Mouse (Mus musculus) gastrocnemius, adult 18-20 months (tissue): Measurements from ENCODE around the gene Il17rb. TPM values are rescaled to one million over a fixed set of nuclear protein-coding genes. Genes with fewer than 3 reads are reported as not detected.
A peak's percentile ranks its signal among the peaks of the same experiment; 100 is the strongest.

Experiments used
- DNase-seq: peaks from one replicate; pipeline ENCODE4 v3.0.0; 2021; ENCODE audit warnings: low spot score
- total RNA-seq, 2 experiments: library from RNA; stranded (reverse); gene quantifications; 2 replicates each; pipeline ENCODE4 v1.2.3; 2021

The Il17rb gene
- total RNA-seq, 2 experiments from 2014 or later: 0.09 TPM; not detected in 1

- no peak for DNase-seq
Measured at GRCm38 (mm10) chr14:30017794-30018462, 9.2 kb upstream of the Il17rb start.

- DNase-seq: no peak
Measured at GRCm38 (mm10) chr14:30016666-30017065, 8.0 kb upstream of the Il17rb start.

DNA sequence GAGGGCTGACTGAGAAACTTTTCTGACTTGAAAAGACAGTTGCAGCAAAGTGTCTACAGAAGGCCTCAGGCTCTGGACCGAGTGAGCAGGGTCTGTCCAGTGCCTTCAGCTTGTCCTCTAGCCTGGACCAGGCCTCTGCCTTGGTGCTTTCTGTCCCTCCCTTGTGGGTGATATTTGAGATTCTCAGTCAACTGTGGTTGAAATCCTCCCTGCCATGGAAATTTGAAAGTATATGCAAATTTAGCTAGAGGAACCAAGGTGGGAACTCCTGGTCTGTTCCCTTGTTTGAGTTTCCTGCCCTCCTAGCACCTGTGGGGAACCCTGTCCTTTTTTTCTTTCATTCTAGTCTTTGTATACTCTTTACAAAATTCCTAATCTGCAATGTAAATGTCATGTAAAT lies 6.3 kb upstream of the Il17rb start:
- no peak for DNase-seq

DNA sequence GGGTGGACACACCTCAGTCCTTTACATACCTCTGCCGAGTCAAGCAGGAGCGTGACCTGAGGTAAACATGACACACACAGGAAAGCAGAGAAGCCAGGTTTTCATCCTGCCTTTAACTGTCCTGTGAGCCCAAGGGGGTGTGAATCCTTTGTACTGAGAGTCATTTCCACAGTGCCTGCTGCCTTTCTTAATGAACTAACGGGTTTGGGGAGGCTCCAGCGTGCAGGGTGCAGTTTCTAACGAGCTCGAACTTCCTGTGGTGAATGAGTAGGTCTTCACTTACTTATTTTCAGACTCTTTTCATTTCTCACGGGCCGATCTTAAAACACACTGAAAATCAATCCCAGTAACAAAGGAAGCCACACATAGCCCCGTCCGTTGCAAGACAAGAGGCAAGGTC lies 5.8 kb upstream of the Il17rb start:
- no peak for DNase-seq

DNA sequence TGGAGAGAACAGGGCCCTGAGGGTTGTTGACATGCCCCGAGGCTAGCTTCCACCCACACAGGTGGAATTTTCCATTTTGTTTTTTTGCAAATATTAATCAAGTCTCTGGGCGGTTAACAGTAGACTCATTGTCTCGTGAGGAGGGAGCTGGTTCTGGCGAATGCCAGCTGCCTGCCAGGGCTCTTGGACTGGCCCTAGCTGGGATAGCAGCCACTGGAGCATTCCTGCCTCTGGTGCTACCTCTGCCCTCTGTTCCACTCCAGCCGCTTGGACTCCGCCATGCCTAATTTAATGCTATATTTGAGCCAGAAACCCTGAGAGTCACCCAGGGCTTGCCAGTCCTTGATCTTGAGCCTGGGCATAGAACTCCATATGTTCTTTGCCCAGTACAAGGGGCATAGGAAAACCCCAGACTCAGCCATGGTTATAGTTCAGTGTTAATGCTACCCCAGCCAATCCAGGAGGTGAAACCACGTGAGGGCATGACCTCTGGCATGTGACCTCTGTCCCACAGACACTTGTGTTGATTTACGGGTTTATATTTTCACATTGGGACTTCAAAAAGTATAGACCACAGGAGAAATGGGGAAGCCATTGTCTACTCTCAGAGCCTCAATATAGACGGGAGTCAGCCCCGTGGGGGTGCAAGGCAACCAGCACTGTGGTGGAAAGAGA lies 3.3 kb upstream of the Il17rb start:
- no peak for DNase-seq

- DNase-seq: peak; percentile 24
Measured at GRCm38 (mm10) chr14:30009864-30010560, 1.3 kb upstream of the Il17rb start.

DNA sequence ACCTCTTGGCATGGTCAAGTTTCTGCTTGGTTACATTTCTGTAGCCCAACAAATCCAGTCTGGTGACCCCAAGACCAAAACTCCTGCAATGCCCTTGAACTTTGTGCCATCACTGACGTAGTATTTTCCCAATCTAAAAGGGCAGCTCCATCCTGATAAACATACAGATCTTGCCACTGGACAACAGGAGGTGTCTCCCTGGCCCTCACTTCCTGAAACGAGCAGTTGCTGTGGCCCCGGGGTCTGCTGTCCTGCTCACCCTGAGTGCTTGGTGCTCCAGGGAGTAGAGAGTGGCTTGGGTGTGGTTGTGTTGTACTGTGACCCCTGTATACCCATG lies 9.3 kb downstream of the Il17rb start:
- DNase-seq: no peak

- no peak for DNase-seq
Measured at GRCm38 (mm10) chr14:29998747-29999474, 9.8 kb downstream of the Il17rb start.

- DNase-seq: no peak
Measured at GRCm38 (mm10) chr14:29997345-29997744, 11.4 kb downstream of the Il17rb start.

- no peak for DNase-seq
Measured at GRCm38 (mm10) chr14:29996000-29996751, 12.5 kb downstream of the Il17rb start.

DNA sequence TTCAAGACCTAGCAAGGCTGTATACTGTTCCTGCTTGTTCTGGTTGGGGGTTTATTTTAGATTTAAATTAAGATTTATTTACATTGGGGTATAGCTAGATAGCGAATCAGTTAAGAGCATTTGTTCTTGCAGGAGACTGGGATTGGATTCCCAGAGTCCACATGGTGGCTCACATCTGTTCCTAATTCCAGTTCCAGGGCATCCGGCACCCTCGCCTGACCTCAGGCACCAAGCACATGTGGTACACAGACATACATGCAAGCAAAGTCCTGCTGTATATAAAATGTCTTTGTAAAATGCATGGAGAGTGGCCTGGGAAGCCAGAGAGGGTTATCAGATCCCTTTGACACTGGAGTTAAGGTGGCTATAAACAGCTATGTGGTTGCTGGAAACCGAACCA lies 13.7 kb downstream of the Il17rb start:
- no peak for DNase-seq

- no peak for DNase-seq
Measured at GRCm38 (mm10) chr14:29988337-29988736, 20.4 kb downstream of the Il17rb start.

DNA sequence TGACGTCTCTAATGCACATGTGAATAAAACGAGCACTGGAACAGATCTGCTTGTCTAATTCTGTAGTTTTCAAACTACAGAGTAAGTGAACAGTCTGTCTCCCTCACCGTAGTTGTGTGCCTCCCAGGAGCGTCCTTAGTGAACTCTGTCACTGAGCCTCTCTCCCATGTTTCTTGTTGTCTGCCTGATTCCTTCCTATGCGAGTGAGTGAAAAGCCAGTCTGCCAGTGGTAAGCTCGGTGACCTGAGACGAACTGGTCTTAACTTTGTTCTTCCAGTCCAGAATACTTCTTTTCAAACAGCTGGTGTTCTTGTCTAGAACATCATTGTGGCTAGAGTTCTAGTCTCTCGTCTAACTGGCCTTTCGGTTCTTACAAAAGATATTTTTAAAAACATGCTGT lies 21.0 kb downstream of the Il17rb start:
- DNase-seq: no peak

DNA sequence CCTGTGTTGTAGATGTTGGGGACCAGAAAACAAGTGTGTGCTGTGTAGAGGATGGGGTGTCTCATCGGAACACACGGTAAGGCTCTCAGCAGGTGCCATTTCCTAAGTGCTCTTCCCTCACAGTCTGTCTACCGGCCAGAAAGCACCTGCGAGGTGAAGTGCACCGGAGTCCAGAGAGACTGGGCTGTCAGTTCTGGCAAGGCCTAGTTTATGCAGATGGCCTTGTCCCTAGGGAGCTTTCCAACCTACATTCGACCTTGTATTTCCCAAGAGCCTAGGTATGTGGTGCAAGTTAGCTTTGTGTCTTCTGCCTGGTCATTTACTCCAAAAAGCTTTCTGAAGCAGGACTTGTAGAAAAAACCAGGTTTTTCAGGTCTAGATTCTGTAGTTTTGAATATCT lies 21.4 kb downstream of the Il17rb start:
- DNase-seq: no peak

DNA sequence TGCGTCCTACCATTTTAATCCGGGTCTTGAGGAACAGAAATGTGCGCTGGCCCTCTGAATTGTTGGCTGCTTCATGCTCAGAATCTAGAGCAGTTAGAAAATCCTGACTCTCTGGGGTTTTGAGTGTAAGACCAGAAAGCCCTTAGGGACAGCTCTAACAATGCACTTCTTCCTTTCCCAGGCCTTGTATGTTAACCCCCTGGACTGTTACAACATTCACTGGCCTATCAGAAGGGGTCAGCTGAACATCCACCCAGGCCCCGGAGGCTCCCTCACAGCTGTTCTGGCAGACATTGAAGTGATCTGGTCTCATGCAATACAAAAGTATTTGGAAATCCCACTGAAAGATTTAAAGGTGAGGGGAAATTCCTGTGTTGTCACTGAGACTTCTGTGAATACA lies 22.6 kb downstream of the Il17rb start:
- no peak for DNase-seq

GRCm38 (mm10) chr14:29980447-29981205 lies 28.1 kb downstream of the Il17rb start:
- DNase-seq: no peak

DNA sequence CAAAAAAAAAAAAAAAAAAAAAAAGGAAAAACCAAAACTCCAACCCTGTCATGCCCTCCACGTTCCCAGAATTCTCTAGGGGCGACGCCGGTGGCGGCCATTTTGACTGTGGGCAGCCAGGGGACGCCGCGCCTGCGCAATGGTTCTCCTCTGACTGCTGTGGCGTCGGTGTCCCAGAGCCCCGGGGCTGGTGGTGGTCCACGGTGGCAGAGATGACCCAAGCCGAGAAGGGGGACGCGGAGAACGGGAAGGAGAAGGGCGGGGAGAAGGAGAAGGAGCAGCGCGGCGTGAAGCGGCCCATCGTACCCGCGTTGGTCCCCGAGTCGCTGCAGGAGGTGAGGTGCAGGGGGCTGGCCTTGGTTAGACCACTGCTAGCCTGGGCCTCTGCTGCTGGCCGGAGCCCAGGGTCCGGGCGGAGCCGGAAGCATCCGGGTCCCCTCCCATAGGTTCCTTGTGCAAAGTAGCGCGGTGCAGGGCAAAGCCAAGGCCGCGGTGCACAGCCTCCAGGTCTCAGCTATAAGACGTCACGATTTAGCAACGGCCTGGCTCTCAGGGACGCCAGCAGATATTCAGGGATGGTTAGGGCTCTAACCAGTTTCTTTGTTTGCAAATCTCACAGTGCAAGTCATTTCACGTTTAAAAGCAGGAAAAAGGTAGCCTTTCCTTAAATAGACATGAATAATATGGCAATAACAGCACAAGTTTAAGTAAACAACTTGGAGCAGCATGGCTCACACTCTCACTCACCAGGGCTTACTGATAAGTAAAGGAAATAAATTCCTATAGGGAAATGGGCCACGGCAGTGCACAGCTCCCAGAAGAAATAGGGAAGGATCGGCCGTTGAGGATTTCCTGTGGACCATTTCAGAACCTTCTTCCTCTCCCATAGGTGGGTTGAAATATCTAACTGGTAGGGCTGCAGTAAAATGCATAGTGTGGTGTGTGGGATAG lies 30.2 kb downstream of the Il17rb start, which contains the start of gene Actr8:
Gene Actr8 (plus strand): TSS at position 84 of the 951 bp plus-strand sequence.
- peak; percentile 94 for DNase-seq

DNA sequence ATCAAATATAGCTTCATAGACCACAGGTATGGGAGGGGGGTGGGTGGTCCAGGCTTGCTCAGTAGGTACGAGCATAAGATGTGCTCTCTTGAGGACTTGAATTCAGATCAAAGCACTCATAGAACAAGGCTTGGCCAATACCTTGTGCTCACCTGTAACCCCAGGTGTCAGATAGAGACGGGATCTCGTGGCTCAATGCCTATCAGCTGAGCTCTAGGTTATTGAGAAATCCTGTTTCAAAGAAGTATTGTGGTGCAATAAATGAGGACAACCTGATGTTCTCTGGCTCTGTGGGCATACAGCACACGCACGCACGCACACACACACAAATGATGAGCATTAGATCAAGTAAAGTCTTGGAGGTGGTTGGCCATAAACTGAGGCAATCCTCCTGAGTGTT lies 31.8 kb downstream of the Il17rb start:
- DNase-seq: no peak

DNA sequence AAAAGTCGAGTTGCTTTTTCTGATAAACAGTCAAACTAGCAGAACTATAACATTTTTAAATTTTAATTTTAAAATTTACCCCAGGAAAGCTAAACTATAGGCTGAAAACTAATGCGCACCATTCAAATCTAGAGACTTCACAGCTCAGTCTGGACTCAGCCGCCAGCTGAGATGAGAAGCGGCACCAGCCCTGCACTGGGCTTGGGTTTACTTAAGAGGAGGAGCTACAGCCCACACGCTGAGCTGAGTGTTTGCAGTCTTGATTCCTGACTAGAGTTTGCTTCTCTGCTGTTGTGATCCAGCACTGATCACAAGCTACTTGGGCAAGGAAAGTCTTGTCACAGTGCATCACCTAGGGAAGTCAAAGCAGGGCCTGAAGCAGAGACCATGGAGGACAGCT lies 36.7 kb downstream of the Il17rb start:
- no peak for DNase-seq
